Mouse (Mus musculus) adrenal gland, postnatal 14 days (tissue): ENCODE measurements at regions not wholly inside any gene's neighbourhood (a gene's known extent, or its start where the extent isn't known, plus 50 kb on each side); places are given as distances from the start of the nearest gene placed in this dataset.
"Not testable (repeated sequence)": the region's sequence is repeated elsewhere in the genome, so short reads cannot be mapped to it uniquely, and the experiment has no call there.

Experiments
- DNase-seq: peaks from one replicate; pipeline ENCODE4 v3.0.0; 2021; ENCODE audit warnings: mixed read lengths

DNA sequence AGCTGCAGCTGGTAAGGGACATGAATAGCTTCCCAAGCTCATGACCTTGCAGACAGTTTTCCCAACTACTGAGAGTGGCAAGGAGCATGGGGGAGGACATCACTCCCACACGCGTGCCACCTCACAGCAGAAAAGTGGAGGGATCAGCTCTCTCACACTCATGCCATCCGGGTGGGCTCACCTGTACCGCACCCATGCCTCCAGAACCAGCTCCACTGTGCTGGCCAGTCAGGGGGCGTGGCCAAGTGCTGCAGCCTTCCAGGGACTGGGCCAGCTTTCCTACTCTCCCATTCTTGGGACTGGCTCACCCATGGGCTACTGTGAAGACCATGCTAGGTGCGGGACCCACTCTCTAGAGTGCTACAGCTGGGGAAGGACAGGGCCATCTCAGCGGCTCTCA, 88.4 kb upstream of the Klf13 start:
- no peak for DNase-seq

GRCm38 (mm10) chr7:64025155-64025554, 86.4 kb upstream of the Klf13 start:
- no peak for DNase-seq

DNA sequence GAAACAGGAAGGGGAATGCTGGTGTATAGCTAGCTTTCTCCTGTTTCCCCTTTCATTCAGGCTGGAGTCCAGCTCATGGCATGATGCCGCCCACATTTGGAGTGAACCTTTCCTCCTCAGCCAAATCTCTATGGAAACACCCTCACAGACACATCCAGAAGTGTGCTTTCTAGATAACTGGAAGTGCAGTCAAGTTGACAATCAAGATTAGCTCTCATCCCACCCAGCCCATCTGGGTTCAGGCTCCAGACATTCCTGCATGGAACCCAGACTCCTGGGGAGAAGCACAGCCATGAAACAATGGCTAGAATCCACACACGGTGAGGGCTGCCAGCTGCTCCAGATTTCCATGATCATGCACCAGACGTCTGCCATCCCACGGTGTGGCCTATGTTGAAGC, 85.5 kb upstream of the Klf13 start:
- DNase-seq, result no peak

- no peak for DNase-seq
Measured at GRCm38 (mm10) chr7:64022711-64023468, 84.2 kb upstream of the Klf13 start.

- peak; percentile 66 for DNase-seq
Measured at GRCm38 (mm10) chr7:64021241-64022108, 82.8 kb upstream of the Klf13 start.

GRCm38 (mm10) chr7:64018107-64018506, 79.4 kb upstream of the Klf13 start:
- no peak for DNase-seq

GRCm38 (mm10) chr7:64016874-64017273, 78.2 kb upstream of the Klf13 start:
- DNase-seq, result no peak

DNA sequence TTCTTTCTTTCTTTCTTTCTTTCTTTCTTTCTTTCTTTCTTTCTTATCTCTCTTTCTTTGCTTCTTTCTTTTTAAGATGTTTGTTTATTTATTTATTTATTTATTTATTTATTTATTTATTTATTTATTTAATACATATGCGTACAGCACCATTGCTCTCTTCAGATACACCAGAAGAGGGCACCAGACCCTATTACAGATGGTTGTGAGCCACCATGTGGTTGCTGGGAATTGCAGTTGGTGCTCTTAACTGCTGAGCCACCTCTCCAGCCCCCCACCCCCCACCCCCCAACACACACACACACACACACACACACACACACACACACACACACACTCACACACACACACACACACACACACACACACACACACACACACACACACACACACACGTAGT, 76.4 kb upstream of the Klf13 start:
- not testable (repeated sequence) for DNase-seq

- no peak for DNase-seq
Measured at GRCm38 (mm10) chr7:64014227-64014626, 75.5 kb upstream of the Klf13 start.

DNA sequence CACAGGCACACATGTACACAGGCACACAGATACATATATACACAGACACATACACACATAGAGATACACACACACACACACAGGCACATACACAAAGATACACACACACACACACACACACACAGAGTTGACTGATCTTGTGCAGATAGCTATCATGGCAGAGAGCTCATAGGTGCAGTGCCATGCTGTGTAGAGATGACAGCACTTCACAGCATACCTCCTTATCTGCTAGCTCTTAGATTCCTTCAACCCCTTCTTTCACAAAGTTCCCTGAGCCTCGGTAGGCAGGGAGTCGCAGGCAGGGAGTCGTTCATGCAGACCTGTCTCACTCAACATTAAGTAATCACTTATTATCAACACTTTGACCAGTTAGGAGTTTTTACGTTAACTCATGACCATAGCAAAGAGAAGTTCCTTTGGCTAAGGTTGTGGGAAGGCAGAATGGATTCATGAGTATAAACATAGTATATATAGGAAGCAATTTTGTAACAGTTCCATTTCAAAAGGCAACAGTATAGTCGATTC, 74.4 kb upstream of the Klf13 start:
- DNase-seq, result no peak

DNA sequence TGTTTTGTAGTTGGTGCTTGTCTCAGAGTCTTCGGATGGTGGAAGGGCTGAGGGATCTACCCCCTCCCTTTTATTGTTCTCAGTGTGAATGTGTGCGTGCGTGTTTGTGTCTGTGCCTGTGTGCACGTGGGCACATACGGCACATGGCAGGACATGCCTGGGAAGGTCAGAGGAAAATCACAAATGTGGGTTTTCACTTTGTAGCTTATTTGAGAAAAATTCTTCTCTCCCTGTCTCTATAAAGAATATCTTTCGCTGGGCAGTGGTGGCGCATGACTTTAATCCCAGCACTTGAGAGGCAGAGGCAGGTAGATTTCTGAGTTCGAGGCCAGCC, 73.5 kb upstream of the Klf13 start:
- DNase-seq, result no peak

GRCm38 (mm10) chr7:64011563-64012267, 73.0 kb upstream of the Klf13 start:
- DNase-seq, result peak; percentile 69

- DNase-seq, result no peak
Measured at GRCm38 (mm10) chr7:64010640-64011039, 71.9 kb upstream of the Klf13 start.

- no peak for DNase-seq
Measured at GRCm38 (mm10) chr7:64007766-64008165, 69.1 kb upstream of the Klf13 start.

GRCm38 (mm10) chr7:64006935-64007334, 68.2 kb upstream of the Klf13 start:
- DNase-seq, result peak; percentile 70

GRCm38 (mm10) chr7:64005765-64006164, 67.0 kb upstream of the Klf13 start:
- DNase-seq, result no peak

GRCm38 (mm10) chr7:64003904-64004303, 65.2 kb upstream of the Klf13 start:
- DNase-seq, result no peak

GRCm38 (mm10) chr7:64001611-64002111, 62.9 kb upstream of the Klf13 start:
- DNase-seq, result peak; percentile 40

- DNase-seq, result peak; percentile 41
Measured at GRCm38 (mm10) chr7:63998995-63999960, 60.6 kb upstream of the Klf13 start.

GRCm38 (mm10) chr7:63997997-63998396, 59.3 kb upstream of the Klf13 start:
- DNase-seq, result no peak

DNA sequence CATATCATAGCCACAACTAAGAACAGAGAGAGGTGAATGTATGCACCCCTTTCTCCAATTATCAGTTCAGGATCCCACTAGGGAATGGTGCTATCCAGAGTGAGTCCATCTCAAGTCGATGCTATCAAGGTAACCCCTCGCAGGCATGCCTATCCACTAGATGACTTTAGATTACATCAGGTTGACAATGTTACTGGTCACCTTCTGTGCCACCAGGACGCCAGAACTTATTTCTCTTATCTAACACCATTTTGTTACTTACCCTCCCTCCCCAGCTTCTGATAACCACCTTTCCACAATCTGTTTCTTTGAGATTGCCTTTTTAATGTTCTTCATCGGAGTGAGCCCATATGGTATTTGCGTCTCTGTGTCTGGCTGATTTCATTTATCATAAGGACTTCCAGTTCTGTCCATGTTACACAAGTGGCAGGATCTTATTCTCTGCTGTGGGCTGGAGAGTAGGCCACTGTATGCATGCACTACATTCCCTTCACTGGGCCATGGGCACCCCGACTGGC, 57.9 kb upstream of the Klf13 start:
- no peak for DNase-seq
